Mouse (Mus musculus): ENCODE data around the gene Mettl14. TPM values are rescaled to one million over a fixed set of nuclear protein-coding genes. Genes with fewer than 3 reads are reported as not detected.

Mettl14 gene
- 3.8 and 5.6 TPM in 2 replicates for polyA plus RNA-seq (2012; rRNA removed; ENCODE audit: low replicate concordance)

GRCm38 (mm10) chr3:123385486-123386156, at the start of gene Mettl14:
Gene Mettl14, minus strand, starts transcription at chr3:123386108.

Other genes starting within 250 kb of the Mettl14 start
- 36.8 and 76.7 TPM in 2 replicates for gene Synpo2, start 150.0 kb downstream of the Mettl14 start, polyA plus RNA-seq (2012; rRNA removed; ENCODE audit: low replicate concordance)
- gene Sec24d, start 118.7 kb downstream of the Mettl14 start, polyA plus RNA-seq (2012; rRNA removed; ENCODE audit: low replicate concordance): 49.4 and 96.0 TPM in 2 replicates
- 1.2 and 3.8 TPM in 2 replicates for gene Prss12, start 60.8 kb upstream of the Mettl14 start, polyA plus RNA-seq (2012; rRNA removed; ENCODE audit: low replicate concordance)